Mouse (Mus musculus): Measurements from ENCODE around the gene Smyd3. TPM values are rescaled to one million over a fixed set of nuclear protein-coding genes. Genes with fewer than 3 reads are reported as not detected.

Smyd3 gene
- polyA plus RNA-seq, 2 experiments from 2014 or later = 46.9 to 47.9 TPM

DNA sequence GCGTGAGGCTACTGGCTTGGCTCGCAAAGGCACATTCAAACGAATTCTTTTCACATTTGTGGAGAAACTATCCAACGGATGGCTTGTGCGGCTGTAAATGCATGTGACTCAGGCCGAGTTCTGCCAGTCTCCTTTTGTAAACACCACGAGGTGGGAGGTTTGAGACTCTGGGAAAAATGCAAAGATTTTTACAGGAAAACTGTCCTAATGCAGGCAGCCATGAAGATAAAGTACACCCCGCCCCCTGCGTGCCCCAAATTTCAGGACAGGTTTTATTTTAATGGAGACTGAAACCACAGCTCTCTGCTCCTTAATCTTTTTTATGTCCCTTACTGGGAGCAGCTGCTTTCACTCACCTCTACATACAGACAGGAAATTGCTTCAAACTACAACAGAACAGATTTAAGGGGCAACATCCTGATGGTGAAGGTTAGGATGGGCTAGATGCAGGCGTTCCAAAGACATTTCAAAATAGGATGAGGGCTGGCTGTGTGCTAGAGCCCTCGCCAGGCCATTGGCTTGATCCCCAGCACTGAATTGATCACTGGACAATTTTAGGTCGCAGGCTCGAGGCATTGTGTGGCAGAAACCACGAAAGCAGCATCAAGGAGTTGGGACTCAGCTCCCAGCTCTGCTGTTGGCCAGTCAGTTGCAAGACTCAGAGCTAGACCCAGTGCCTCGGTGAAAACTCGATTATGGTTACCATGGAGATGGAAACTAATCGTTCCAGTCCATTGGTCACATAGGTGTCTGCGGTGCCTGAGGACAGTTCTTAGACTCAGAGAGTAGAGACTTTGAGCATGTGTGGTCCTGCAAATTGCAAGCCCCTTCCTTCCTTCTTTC lies 457.5 kb downstream of the Smyd3 start:
- ATAC-seq = no peak

- no peak for ATAC-seq
Measured at GRCm38 (mm10) chr1:179059286-179060112, 458.3 kb downstream of the Smyd3 start.

- no peak for ATAC-seq
Measured at GRCm38 (mm10) chr1:179058675-179059074, 459.2 kb downstream of the Smyd3 start.

DNA sequence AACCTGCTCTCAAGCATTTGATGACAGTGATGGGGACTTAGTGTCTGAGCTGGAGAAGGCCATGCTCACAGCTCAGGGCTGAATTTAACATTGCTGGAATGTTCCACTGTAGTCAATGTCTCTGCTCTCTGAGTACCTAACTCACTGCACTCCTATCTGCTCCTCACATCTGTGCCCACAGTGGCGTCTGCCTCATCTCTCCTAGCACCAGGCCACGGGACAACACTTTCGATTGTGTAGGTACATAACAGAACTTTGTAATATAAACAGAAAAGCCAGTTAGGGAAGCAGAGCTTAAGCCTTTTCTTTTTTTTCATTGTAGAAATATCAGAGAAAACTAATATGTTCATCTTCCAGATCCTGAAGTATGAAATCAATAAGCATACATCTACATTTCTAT lies 462.1 kb downstream of the Smyd3 start:
- ATAC-seq = no peak

- ATAC-seq = no peak
Measured at GRCm38 (mm10) chr1:179054385-179055116, 463.3 kb downstream of the Smyd3 start.

DNA sequence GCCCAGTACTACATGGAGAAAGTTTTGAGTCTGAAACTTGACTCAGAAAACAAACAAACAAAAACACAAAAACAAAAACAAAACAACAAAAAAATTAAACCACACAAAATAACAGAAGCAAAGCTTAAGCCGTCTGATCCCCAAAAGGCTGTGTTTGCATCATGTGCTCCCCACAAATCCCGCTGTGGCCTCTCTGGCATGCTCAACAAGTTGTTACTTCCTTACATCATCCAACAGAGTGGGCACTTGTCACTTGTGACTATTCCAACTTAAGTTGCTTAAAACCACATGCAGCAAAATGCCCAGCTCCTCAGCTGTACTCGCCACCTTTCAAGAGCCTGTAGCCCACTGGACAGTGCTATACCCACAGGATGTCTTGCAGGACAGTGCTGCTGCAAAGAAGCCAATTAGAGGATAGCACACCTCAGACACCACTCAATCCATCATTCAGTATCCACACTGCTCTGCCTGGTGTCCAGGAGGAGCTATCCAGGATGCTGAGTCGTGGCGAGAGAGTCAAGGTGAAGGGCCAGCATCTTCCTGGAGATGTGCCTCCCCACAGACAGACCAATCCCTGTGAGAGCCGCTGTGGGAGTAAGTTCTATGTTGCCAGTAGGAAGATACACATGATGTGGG lies 465.2 kb downstream of the Smyd3 start:
- ATAC-seq = no peak

DNA sequence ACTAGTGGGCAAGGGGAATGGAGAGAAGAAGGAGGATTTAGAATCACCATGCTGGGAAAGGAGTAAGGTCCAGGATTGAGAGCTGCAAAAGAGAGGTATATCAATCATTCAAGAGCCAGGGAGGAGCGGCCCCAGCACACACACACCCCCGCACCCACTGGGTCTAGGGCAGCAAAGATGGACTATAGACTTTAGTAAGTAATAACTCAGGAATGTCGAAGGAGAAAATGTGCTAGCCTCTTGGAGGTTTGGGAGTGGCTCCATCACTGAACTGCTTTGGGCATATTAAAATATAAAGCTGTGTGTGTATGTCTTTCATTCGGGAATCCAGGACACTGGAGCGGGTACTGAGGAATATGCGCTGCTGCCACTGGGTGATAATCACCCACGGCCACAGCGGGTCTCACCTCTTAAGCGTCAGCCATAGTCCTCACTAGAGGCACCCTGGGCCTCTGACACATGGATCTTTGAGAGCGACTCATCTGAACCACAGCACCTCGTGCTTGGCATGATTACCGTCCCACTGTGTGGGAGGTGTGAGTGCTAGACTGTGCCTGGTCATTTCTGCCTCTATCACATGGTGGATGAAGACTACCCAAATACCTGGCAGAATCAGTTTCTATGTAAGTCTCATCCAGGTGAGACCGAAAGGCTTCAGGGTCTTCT lies 469.8 kb downstream of the Smyd3 start:
- no peak for ATAC-seq

DNA sequence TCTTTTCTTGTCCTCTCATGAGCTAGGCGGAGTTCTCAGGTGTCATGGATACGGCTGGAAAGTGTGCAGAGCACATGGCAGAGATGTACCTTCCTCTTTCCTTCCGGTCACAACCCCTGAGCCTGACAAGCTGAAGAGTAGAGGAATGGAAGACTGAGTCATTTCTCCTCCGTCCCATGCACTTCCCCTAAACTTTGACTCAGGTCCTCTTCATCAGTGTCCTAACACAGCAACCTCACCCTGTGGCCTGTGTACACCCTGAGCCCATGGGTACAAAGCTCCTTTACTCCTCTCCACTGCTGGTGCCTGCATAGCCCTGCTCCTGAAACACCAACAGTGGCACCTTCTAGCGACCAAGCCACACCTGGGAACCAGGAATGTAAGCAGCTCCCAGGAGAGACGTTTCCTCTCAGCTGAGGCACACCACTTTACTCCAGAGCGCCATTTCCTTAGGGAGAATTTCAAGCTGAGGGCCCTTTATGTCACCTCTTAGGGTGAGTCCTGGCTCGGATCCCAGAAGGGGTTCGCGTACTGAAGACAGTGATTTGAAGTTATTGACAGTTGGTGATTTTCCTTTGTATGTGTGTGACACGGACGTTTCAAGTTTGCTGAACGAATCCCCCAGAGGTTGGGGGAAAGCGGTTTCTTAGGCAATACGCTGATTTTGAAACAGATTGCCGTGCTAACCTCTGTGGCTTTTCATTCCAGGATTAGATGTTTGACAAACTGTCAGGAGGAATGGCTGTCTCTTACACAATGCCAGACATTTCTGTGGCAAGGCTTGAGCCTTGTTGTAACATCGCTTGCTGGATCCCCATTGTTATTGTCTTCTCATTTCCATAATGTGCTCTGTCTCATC lies 471.8 kb downstream of the Smyd3 start:
- ATAC-seq = no peak

- ATAC-seq = no peak
Measured at GRCm38 (mm10) chr1:179044165-179044564, 473.7 kb downstream of the Smyd3 start.

- no peak for ATAC-seq
Measured at GRCm38 (mm10) chr1:179043644-179044043, 474.2 kb downstream of the Smyd3 start.

GRCm38 (mm10) chr1:179041905-179042337 lies 475.9 kb downstream of the Smyd3 start:
- no peak for ATAC-seq

DNA sequence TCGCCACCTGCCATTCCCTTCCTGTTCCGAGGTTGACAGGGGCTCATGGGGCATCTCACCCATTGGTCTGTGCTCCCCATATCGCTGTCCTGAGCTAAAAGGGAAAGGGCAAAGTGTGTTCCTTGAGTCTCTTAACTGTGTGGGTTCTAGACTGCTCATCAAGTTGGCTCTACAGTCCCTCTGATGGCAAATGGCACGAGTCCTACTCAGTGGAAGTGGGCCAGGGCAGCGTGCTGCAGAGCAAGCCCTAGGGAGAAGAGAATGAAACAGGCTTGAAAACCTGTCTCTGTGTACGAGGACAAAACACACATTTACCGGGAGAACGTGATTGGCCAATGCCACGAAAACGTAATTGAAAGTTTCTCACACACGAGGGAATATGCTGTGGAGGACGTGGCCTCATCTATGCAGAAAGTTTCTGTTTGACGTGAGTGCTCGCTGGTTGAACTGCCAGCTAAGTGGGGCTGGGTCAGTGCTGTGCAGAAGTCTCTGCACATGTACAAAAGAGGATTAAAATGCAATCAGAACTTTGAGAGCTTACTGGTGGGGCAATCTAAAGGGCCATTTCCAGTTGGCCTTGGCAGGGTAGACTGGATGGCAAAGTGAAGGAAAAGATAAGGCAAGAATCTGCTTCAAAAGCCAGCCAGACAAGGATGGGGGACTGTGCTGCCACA lies 476.5 kb downstream of the Smyd3 start:
- ATAC-seq = no peak

- no peak for ATAC-seq
Measured at GRCm38 (mm10) chr1:179038801-179039200, 479.0 kb downstream of the Smyd3 start.

DNA sequence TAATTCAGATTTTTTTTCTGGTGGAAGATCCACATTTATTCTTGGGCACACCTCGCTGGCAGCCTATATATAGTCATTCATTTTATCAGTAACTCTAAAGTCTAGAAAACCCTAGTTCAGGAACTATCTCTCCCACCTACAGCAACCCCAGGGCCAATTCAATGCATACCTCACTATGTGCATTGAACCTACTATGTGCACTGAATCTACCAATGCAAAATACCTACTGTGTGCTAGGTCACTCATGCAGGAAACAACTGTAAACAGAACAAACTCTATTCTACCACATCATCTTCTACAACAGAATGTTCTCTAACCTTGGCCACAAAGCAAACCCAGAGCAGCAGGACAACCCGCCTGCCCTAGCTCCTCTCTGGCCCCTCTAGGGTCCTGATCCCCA lies 484.9 kb downstream of the Smyd3 start:
- no peak for ATAC-seq

GRCm38 (mm10) chr1:179031581-179031980 lies 486.3 kb downstream of the Smyd3 start:
- ATAC-seq = no peak

- no peak for ATAC-seq
Measured at GRCm38 (mm10) chr1:179026614-179027013, 491.2 kb downstream of the Smyd3 start.

GRCm38 (mm10) chr1:179025169-179025568 lies 492.7 kb downstream of the Smyd3 start:
- ATAC-seq = peak; percentile 97

- ATAC-seq = no peak
Measured at GRCm38 (mm10) chr1:179023486-179023885, 494.4 kb downstream of the Smyd3 start.

DNA sequence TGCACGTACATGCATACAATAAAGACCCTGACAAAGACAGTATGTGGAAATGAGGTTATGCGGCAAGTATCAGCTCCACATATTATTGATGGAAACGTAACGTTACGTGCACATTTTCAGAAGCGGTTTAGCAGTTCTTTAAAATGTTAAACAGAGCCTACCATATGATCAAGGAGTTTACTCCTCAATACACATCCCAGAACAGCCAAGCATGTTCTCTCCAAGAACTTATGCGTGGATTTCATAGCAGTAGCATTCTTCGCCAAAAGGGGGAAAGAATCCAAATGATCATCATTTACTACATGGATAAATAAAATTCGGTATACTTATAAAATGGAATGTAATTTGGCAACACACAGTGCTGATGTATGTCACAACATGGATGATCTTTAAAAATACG lies 500.4 kb downstream of the Smyd3 start:
- ATAC-seq = no peak

DNA sequence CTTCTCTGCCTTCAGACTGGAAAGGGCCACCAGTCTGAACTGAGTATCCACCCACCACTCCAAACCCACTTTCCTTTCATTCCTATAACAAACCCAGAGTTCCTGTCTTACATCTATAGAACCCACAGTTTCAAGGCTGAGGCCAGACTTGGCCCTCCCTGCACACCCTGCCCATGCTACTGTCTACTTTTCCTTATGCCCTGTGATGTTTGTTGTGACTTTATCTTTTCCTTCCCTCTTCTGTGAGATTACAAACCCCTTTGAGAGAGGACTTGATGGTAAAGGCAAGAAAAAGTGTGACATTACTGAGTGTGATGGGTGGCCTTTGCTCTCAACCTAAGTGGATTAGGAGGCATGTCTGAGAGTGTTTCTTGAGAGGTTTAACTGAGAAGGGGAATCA lies 504.8 kb downstream of the Smyd3 start:
- no peak for ATAC-seq

Measured in CD4-positive, CD25-positive, alpha-beta regulatory T cell, adult 4 months (primary cell).